Mouse (Mus musculus): ENCODE measurements around the gene Macf1. TPM values are rescaled to one million over a fixed set of nuclear protein-coding genes. Genes with fewer than 3 reads are reported as not detected.

Macf1 gene
- polyA plus RNA-seq, 1 experiment, result 251 TPM

GRCm38 (mm10) chr4:123343471-123343789, 340.7 kb downstream of the Macf1 start:
- no peaks in the 10 kb centered on the region for H3K36me3 ChIP-seq (ENCODE audit: control insufficient read depth, insufficient read depth, low read length, poor library complexity, severe bottlenecking)
- H3K9ac ChIP-seq (ENCODE audit: low read depth, poor library complexity, severe bottlenecking), result no peak overlapping the region; the same call in 1 of the 2 replicates
- H3K27ac ChIP-seq (ENCODE audit: insufficient read depth, low read length), result no peak overlapping the region
- H3K9me3 ChIP-seq (replicated peaks; ENCODE audit: control insufficient read depth, insufficient read depth, low read length, poor library complexity, severe bottlenecking), result no peaks in the 10 kb centered on the region
- no peaks in the 10 kb centered on the region for H3K27me3 ChIP-seq (ENCODE audit: control insufficient read depth, insufficient read depth, low read length, poor library complexity, severe bottlenecking)
- peaks cover 2% of the 10 kb centered on the region for H3K4me1 ChIP-seq (ENCODE audit: control insufficient read depth, insufficient read depth, low read length)
- H3K4me3 ChIP-seq (ENCODE audit: low read depth, low read length), result peak overlapping the region; percentile 80
- TF ChIP-seq POLR2A (IDR thresholded peaks at IDR 0.05; ENCODE audit: insufficient read depth, low read length) (no peak), EP300 (IDR thresholded peaks at IDR 0.05; ENCODE audit: insufficient read depth, low read depth, low read length) (no peak), CTCF (IDR thresholded peaks at IDR 0.05; ENCODE audit: low read depth, low read length) (no peak)

DNA sequence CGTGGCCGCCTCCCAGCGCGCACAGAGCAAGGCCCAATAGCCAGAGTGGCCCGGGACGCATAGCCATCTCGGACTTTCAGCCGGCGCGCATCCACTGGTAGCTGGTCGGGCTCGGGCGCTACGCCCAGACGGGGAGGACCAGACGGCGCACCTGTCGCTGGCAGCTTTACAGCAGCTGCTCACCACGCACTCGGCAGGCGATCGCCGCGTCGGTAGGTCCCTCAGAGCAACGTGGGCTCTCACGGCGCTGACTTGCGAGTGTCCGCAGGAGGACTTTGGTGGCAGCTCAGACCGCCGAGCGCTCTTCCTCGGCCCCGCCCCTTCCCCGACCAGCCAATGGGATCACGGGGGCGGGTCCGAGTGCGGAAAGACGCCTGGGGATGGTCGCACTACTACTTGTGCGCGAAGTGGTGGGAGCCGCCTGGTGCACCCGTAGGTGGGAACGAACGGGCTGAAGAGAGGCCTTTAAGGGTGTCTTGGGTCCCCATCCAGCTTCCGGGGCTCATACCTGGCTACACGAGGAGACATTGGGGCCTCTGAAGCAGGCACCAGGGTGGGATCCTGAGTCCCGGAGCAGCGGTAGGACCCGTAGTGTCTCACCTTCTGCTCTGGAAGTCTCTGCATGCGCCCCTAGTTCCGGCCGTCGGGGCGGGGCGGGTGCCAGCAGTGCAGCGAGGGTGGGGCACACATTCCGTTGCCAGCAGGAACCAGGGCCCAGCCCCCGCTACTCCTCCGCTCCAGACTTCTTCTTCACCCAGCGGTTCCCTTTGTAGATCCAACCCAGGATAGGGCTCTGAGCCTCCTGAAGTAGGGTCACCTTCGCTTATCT, 341.3 kb downstream of the Macf1 start, which contains the start of gene Bmp8a:
Gene Bmp8a (minus strand): TSS at position 611 of the 829 bp plus-strand sequence.
- Histone ChIP-seq H3K27ac (ENCODE audit: insufficient read depth, low read length) (no peak within 1 kb of the TSS), H3K9me3 (replicated peaks; ENCODE audit: control insufficient read depth, insufficient read depth, low read length, poor library complexity, severe bottlenecking) (no peaks in the 10 kb centered on the region), H3K9ac (ENCODE audit: low read depth, poor library complexity, severe bottlenecking) (peak within 1 kb of the TSS; percentile 45), H3K4me3 (ENCODE audit: low read depth, low read length) (peak within 1 kb of the TSS; percentile 80), H3K36me3 (ENCODE audit: control insufficient read depth, insufficient read depth, low read length, poor library complexity, severe bottlenecking) (no peaks in the 10 kb centered on the region), H3K27me3 (ENCODE audit: control insufficient read depth, insufficient read depth, low read length, poor library complexity, severe bottlenecking) (no peaks in the 10 kb centered on the region), H3K4me1 (ENCODE audit: control insufficient read depth, insufficient read depth, low read length) (peaks cover 2% of the 10 kb centered on the region)
- TF ChIP-seq CTCF (IDR thresholded peaks at IDR 0.05; ENCODE audit: low read depth, low read length) (no peak), POLR2A (IDR thresholded peaks at IDR 0.05; ENCODE audit: insufficient read depth, low read length) (no peak), EP300 (IDR thresholded peaks at IDR 0.05; ENCODE audit: insufficient read depth, low read depth, low read length) (no peak)

DNA sequence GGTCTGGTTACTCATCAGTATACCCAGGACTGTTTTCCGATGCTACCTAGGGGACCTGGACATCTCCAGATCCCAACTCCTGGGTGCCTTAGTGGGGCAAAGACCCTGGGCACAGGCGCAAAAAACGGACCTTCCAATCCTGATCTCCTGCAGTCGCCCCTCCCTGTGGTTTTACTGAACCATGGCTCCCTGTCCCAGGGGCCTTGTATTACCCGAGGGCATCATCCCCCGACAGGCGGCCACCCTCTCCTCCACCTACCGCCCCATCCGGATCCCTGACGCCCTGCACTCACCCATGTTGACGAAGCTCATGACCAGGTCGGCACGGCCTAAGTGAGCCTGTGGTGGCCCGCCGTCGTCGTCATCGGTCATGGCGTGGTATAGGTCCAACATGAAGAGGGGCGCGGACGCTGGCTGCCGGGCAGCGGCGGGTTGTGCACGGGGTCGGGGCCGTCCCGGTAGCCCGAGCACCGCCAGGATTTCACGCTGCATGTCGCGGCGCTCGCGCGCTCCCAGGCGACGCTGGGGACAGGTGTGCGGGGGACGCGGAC, 342.0 kb downstream of the Macf1 start:
- H3K27me3 ChIP-seq (ENCODE audit: control insufficient read depth, insufficient read depth, low read length, poor library complexity, severe bottlenecking), result no peaks in the 10 kb centered on the region
- H3K9me3 ChIP-seq (replicated peaks; ENCODE audit: control insufficient read depth, insufficient read depth, low read length, poor library complexity, severe bottlenecking), result no peaks in the 10 kb centered on the region
- H3K36me3 ChIP-seq (ENCODE audit: control insufficient read depth, insufficient read depth, low read length, poor library complexity, severe bottlenecking), result no peaks in the 10 kb centered on the region
- peak overlapping the region; percentile 45 for H3K9ac ChIP-seq (ENCODE audit: low read depth, poor library complexity, severe bottlenecking)
- no peak for TF ChIP-seq CTCF (IDR thresholded peaks at IDR 0.05; ENCODE audit: low read depth, low read length)
- no peak for TF ChIP-seq POLR2A (IDR thresholded peaks at IDR 0.05; ENCODE audit: insufficient read depth, low read length)
- TF ChIP-seq EP300 (IDR thresholded peaks at IDR 0.05; ENCODE audit: insufficient read depth, low read depth, low read length), result no peak
- H3K4me3 ChIP-seq (ENCODE audit: low read depth, low read length), result peak overlapping the region; percentile 80
- no peak overlapping the region for H3K27ac ChIP-seq (ENCODE audit: insufficient read depth, low read length)
- peaks cover 2% of the 10 kb centered on the region for H3K4me1 ChIP-seq (ENCODE audit: control insufficient read depth, insufficient read depth, low read length)

DNA sequence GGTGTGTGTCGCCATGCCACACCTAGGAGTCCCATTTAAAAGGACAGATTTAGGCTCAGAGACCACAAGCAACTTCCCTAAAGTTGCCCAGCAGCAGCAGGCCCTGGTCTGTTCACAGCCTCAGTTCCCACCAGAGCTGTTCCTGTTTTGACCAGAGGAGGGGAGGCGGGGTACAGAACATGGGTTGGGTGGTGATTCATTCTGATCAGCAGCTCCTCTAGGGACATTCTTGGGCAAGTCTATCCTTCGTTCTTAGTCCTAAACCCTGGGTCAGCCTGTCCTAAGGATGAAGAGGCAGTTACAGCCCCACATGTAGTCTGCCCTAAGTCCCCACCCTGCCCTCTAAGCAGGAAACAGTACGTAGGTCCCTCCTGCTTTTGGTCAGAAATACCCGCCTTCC, 343.9 kb downstream of the Macf1 start:
- no peak for TF ChIP-seq POLR2A (IDR thresholded peaks at IDR 0.05; ENCODE audit: insufficient read depth, low read length)
- Histone ChIP-seq H3K4me3 (ENCODE audit: low read depth, low read length) (no peak overlapping the region), H3K36me3 (ENCODE audit: control insufficient read depth, insufficient read depth, low read length, poor library complexity, severe bottlenecking) (no peaks in the 10 kb centered on the region), H3K9ac (ENCODE audit: low read depth, poor library complexity, severe bottlenecking) (no peak overlapping the region), H3K27ac (ENCODE audit: insufficient read depth, low read length) (no peak overlapping the region), H3K4me1 (ENCODE audit: control insufficient read depth, insufficient read depth, low read length) (peaks cover 2% of the 10 kb centered on the region), H3K9me3 (replicated peaks; ENCODE audit: control insufficient read depth, insufficient read depth, low read length, poor library complexity, severe bottlenecking) (no peaks in the 10 kb centered on the region), H3K27me3 (ENCODE audit: control insufficient read depth, insufficient read depth, low read length, poor library complexity, severe bottlenecking) (no peaks in the 10 kb centered on the region)

GRCm38 (mm10) chr4:123337693-123338092, 346.5 kb downstream of the Macf1 start:
- Histone ChIP-seq H3K27me3 (ENCODE audit: control insufficient read depth, insufficient read depth, low read length, poor library complexity, severe bottlenecking) (no peaks in the 10 kb centered on the region), H3K36me3 (ENCODE audit: control insufficient read depth, insufficient read depth, low read length, poor library complexity, severe bottlenecking) (no peaks in the 10 kb centered on the region), H3K9me3 (replicated peaks; ENCODE audit: control insufficient read depth, insufficient read depth, low read length, poor library complexity, severe bottlenecking) (no peaks in the 10 kb centered on the region), H3K9ac (ENCODE audit: low read depth, poor library complexity, severe bottlenecking) (no peak overlapping the region), H3K27ac (ENCODE audit: insufficient read depth, low read length) (no peak overlapping the region), H3K4me1 (ENCODE audit: control insufficient read depth, insufficient read depth, low read length) (peaks cover 1% of the 10 kb centered on the region), H3K4me3 (ENCODE audit: low read depth, low read length) (no peak overlapping the region)
- TF ChIP-seq POLR2A (IDR thresholded peaks at IDR 0.05; ENCODE audit: insufficient read depth, low read length), result no peak
- TF ChIP-seq CTCF (IDR thresholded peaks at IDR 0.05; ENCODE audit: low read depth, low read length), result no peak
- TF ChIP-seq EP300 (IDR thresholded peaks at IDR 0.05; ENCODE audit: insufficient read depth, low read depth, low read length), result no peak

Measured in ES-Bruce4 (cell line).